Mouse (Mus musculus) neural tube, embryonic 12.5 days (tissue): ENCODE measurements around the gene Thegl. TPM values are rescaled to one million over a fixed set of nuclear protein-coding genes. Genes with fewer than 3 reads are reported as not detected.
A peak's percentile ranks its signal among the peaks of the same experiment; 100 is the strongest.

Experiments used
- ATAC-seq: fragments of 200-750 bp; cut with Nextera tagmentation; 2 replicates; pipeline ENCODE4 v1.8.0; 2017; ENCODE audit warnings: low read depth, mild to moderate bottlenecking, moderate TSS enrichment, moderate library complexity; ENCODE audit not compliant: low FRiP score
- H3K27ac ChIP-seq: fragments of 300-500 bp; sonication (generic); 2 replicates; pipeline ENCODE4 v1.5.1; 2016
- H3K27me3 ChIP-seq: fragments of 300-500 bp; sonication (generic); replicated peaks from 2 replicates; pipeline ENCODE4 v1.6.1; 2016; ENCODE audit warnings: mild to moderate bottlenecking
- H3K36me3 ChIP-seq: fragments of 300-500 bp; sonication (generic); 2 replicates; pipeline ENCODE4 v1.6.1; 2016; ENCODE audit warnings: mild to moderate bottlenecking
- H3K4me1 ChIP-seq: fragments of 300-500 bp; sonication (generic); 2 replicates; pipeline ENCODE4 v1.6.1; 2016
- H3K4me2 ChIP-seq: fragments of 300-500 bp; sonication (generic); replicated peaks from 2 replicates; pipeline ENCODE4 v1.6.1; 2016; ENCODE audit warnings: mild to moderate bottlenecking
- H3K4me3 ChIP-seq: fragments of 300-500 bp; sonication (generic); 2 replicates; pipeline ENCODE4 v1.5.1; 2016
- H3K9ac ChIP-seq: fragments of 300-500 bp; sonication (generic); 2 replicates; pipeline ENCODE4 v1.6.1; 2016; ENCODE audit warnings: mild to moderate bottlenecking
- H3K9me3 ChIP-seq: fragments of 300-500 bp; sonication (generic); 2 replicates; pipeline ENCODE4 v1.6.1; 2016; ENCODE audit warnings: mild to moderate bottlenecking
- WGBS: fragments of 180-500 bp; shearing (Covaris S2); methylation state at CpG from one replicate; pipeline ENCODE4 v1.1.7; 2016; 5-methylcytosine and 5-hydroxymethylcytosine counted together
- polyA plus RNA-seq: library from polyadenylated mRNA; unstranded; fragments of >200 nt; fragmentation: Nextera tagmentation; extraction: Ambion mirVana; gene quantifications from 2 replicates; pipeline ENCODE4 v1.2.1, GENCODE M21; 2016

Thegl gene
- polyA plus RNA-seq, 1 experiment from 2014 or later, result 0.30 TPM

DNA sequence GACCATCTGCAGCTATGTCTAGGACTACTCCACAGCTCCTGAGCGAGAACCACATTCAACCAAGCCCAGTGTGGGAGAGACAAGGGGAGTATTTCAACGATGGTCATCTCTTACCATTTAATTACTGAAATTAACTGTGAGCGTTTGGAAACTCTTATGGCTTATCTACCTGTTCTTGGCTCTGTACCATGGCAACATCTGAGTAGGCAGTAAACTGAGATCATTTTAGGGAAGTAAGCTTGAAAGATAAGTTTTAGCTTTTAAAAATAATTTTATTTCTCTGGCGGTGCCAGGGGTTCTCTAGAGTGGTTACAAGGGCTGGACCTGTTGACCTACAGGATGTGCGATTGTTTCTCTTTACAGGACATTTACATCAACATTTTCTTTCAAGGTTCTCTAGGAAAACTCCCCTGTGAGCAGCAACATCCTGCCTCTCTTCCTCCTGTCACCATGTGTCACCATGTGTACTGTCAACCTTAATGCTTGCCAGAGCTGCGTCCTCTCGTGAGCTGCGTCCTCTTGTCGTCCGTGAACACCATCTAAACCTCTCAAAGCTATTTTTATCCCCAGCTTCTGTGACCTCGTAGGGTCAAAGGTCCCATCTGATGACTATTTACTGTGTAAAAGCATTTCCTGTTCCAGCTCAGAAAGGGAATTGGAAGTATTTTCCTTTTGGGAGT, 83.6 kb downstream of the Thegl start:
- Histone ChIP-seq H3K36me3 (no peaks in the 10 kb centered on the region), H3K27ac (no peak overlapping the region), H3K4me1 (peaks cover 32% of the 10 kb centered on the region), H3K27me3 (no peaks in the 10 kb centered on the region), H3K9ac (no peak overlapping the region), H3K4me2 (no peak overlapping the region), H3K9me3 (no peaks in the 10 kb centered on the region), H3K4me3 (no peak overlapping the region)
- WGBS, result 73% methylated on average over 11 of the region's 11 CpGs
- ATAC-seq, result no peak

DNA sequence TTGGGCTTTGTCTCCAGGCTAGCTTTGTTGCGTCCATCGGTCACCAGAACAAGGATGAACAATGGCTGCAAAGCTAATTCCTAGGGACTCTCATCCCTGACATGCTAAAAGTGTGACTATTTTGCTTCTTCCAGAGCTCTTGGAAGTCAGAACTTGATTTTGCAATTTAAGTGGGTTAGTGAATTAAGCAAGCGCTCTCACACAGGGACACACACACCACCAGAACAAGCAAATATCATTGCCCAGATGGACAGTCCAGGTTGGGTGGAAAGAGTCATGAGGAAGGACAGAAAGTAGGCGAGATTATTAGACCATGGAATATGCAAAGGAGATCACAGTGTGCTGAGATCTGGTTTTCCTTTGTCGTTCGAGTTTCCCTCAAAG, 84.2 kb downstream of the Thegl start:
- no peak for ATAC-seq
- no peak overlapping the region for H3K27ac ChIP-seq

DNA sequence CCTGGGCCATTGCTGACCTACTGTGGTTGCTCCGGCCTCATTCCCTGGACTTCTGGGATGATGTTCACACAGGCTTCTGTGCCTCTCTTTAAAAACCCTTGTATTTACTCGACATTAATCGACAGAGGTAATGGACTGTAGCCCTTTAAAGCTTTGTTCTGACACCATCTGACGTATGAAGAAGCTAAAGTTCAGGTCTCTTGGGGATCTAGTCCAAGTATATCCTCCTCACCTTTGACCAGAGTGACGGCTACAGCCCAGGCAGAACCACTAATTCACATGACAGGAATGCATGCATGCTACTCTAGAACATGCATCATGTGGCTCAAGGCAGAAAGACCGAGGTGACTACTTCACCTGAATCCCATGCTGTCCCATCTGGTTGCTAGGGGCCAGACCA, 84.9 kb downstream of the Thegl start:
- H3K4me1 ChIP-seq, result peaks cover 28% of the 10 kb centered on the region
- H3K4me2 ChIP-seq, result no peak overlapping the region
- H3K4me3 ChIP-seq, result no peak overlapping the region
- ATAC-seq, result no peak
- WGBS, result 86% methylated on average over 6 of the region's 6 CpGs
- no peak overlapping the region for H3K27ac ChIP-seq
- H3K36me3 ChIP-seq, result no peaks in the 10 kb centered on the region
- no peak overlapping the region for H3K9ac ChIP-seq
- H3K9me3 ChIP-seq, result no peaks in the 10 kb centered on the region
- H3K27me3 ChIP-seq, result no peaks in the 10 kb centered on the region

More for the DNA sequence above, 84.2 kb downstream of the Thegl start:
- peaks cover 32% of the 10 kb centered on the region for H3K4me1 ChIP-seq
- H3K9me3 ChIP-seq, result no peaks in the 10 kb centered on the region
- H3K4me2 ChIP-seq, result no peak overlapping the region
- no peaks in the 10 kb centered on the region for H3K27me3 ChIP-seq
- WGBS, result 82% methylated on average over 6 of the region's 6 CpGs
- no peaks in the 10 kb centered on the region for H3K36me3 ChIP-seq
- H3K4me3 ChIP-seq, result no peak overlapping the region
- H3K9ac ChIP-seq, result no peak overlapping the region

DNA sequence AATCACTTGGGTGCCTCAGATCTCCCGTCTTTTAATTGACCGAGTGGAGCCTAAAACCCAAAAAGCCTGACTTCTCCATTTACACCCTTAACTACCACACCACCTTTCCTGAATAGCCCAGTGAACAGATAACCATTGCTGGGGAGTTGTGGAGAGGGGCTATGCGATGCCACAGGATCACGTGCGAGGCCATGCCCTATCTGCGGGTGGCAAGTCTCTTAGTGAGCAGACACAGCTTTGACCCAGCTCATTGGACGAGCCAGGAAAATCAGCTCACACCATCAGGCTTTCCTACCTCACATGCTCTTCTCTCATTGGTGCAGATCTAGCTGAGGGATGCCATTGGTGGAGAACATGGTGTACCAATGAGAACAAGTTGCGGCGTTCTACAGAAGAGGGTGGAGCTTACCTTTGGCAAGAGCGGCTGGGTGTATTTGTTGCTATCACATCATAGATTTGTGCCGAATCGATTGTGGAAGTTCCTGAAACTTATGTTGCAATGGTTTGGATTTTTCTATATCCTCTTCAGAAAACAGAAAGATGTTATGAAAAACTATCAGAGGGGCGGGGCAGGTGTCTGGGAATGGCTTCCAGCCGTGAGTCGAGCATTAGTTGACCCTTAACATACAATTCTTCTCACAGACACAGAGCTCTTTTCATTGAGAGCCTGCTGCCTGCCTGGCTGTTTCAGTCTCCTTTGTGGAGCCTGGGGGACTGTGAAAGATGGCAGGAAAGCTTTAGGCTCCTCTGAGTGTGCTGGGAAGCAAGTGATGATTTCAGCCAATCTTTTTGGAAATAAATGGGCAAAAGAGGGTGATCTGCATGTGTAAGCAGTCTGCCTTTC, 86.9 kb downstream of the Thegl start:
- WGBS, result 75% methylated on average over 15 of the region's 15 CpGs
- no peak overlapping the region for H3K9ac ChIP-seq
- peak; percentile 52 for ATAC-seq
- no peak overlapping the region for H3K4me3 ChIP-seq
- no peak overlapping the region for H3K4me2 ChIP-seq
- H3K9me3 ChIP-seq, result no peaks in the 10 kb centered on the region
- no peak overlapping the region for H3K27ac ChIP-seq
- no peaks in the 10 kb centered on the region for H3K36me3 ChIP-seq
- no peaks in the 10 kb centered on the region for H3K27me3 ChIP-seq
- H3K4me1 ChIP-seq, result peaks cover 26% of the 10 kb centered on the region

DNA sequence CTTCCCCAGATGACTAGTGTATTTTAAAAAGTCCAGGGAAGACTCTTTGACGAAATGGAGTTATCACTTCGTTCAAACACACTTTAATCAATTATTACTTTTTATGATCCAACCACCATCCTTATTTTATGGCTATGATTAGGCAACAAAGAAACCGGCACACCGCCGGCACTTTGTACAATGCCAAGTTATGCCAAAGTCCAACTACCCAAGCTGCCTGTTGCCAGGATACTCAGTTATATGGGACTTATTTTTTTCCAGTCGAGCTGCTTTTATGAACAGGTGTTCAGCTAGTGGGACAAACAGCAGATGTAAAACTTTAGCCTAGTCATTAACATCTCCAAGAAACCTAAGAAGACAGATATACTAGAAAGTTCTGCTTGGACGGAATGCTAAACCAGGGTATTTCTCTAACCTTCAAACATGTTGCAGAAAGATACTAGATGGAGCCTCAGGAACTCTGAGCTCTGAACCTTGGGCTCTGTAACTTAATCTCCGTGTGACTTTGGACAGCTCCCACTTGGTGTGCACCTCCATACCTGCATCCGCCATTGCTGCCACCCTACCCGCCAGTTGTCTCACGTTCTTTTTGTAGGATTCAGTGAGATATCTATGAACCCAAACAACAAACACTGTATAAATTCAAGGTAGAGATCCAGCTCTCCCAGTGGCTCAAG, 91.5 kb downstream of the Thegl start:
- H3K9ac ChIP-seq, result no peak overlapping the region
- 91% methylated on average over 11 of the region's 11 CpGs for WGBS
- H3K27me3 ChIP-seq, result no peaks in the 10 kb centered on the region
- no peak overlapping the region for H3K4me3 ChIP-seq
- H3K9me3 ChIP-seq, result no peaks in the 10 kb centered on the region
- peaks cover 19% of the 10 kb centered on the region for H3K4me1 ChIP-seq
- H3K4me2 ChIP-seq, result no peak overlapping the region
- no peaks in the 10 kb centered on the region for H3K36me3 ChIP-seq
- no peak for ATAC-seq
- H3K27ac ChIP-seq, result no peak overlapping the region

DNA sequence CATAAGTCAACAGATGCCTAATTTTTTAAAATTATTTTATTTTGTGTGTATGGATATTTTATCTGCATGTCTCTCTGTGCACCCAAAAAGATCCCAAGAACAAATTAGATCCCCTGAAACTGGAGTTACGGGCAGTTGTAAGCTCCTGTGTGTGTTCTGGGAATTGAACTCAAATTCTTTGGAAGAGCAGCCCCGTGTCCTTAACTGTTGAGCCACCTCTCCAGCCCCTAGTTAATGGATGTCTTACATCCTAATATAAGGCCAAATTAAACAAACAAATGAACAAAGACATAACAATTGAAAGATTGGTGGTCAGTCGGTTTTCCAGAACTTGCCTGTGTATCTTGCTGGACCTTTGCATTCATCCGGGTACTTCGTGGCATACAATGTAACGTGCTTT, 93.0 kb downstream of the Thegl start:
- H3K27ac ChIP-seq, result no peak overlapping the region
- peaks cover 8% of the 10 kb centered on the region; the same call in 1 of the 2 replicates for H3K4me1 ChIP-seq
- 93% methylated on average over 6 of the region's 6 CpGs for WGBS
- H3K4me2 ChIP-seq, result no peak overlapping the region
- H3K27me3 ChIP-seq, result no peaks in the 10 kb centered on the region
- ATAC-seq, result no peak
- H3K9ac ChIP-seq, result no peak overlapping the region
- H3K36me3 ChIP-seq, result no peaks in the 10 kb centered on the region
- H3K4me3 ChIP-seq, result no peak overlapping the region
- no peaks in the 10 kb centered on the region for H3K9me3 ChIP-seq

DNA sequence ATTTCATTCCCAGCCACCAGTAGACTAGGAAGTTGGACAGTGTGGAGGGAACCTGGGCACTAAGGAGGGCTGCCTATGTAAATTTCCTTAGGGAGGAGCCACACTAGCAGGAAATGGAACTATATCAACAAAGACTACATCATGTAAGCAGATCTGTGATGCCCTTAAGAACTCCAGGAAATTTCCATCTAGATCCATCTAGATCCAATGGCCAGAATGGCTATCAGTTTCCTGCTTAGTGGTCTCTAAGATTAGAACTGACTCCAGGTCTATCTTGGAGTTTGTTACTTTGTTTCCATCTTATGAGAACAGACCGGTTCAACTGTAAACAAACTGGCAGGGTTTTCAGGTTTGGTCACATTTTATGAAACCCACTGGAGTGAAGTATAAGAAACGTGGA, 94.0 kb downstream of the Thegl start:
- H3K4me2 ChIP-seq, result no peak overlapping the region
- H3K27me3 ChIP-seq, result no peaks in the 10 kb centered on the region
- 90% methylated on average over 2 of the region's 2 CpGs for WGBS
- H3K9ac ChIP-seq, result no peak overlapping the region
- no peak overlapping the region for H3K27ac ChIP-seq
- H3K36me3 ChIP-seq, result no peaks in the 10 kb centered on the region
- no peak for ATAC-seq
- H3K4me1 ChIP-seq, result peaks cover 8% of the 10 kb centered on the region; the same call in 1 of the 2 replicates
- no peak overlapping the region for H3K4me3 ChIP-seq
- H3K9me3 ChIP-seq, result no peaks in the 10 kb centered on the region

Other genes starting within 250 kb of the Thegl start
- gene Aasdh, start 110.5 kb upstream of the Thegl start, polyA plus RNA-seq, result 18.5 and 18.6 TPM in 2 replicates
- gene Paics, start 64.7 kb upstream of the Thegl start, polyA plus RNA-seq, result 253 and 263 TPM in 2 replicates
- 22.4 and 23.1 TPM in 2 replicates for gene Ppat, start 64.4 kb upstream of the Thegl start, polyA plus RNA-seq
- 74.4 and 75.0 TPM in 2 replicates for gene Srp72, start 41.3 kb upstream of the Thegl start, polyA plus RNA-seq
- gene Arl9, start 12.0 kb upstream of the Thegl start, polyA plus RNA-seq, result not detected in 2 replicates
- gene Hopx, start 99.1 kb downstream of the Thegl start, polyA plus RNA-seq, result 3.6 and 3.8 TPM in 2 replicates
- 3.0 and 4.1 TPM in 2 replicates for gene Spink2, start 195.4 kb downstream of the Thegl start, polyA plus RNA-seq
- gene Rest, start 249.5 kb downstream of the Thegl start, polyA plus RNA-seq, result 18.9 and 20.6 TPM in 2 replicates